Mouse (Mus musculus) brain, embryonic 18.5 days (tissue): ENCODE data around the gene Cebpb.
"Not testable (repeated sequence)": the region's sequence is repeated elsewhere in the genome, so short reads cannot be mapped to it uniquely, and the experiment has no call there.

ENCODE experiments used
- DNase-seq: peaks from one replicate; pipeline ENCODE4 v3.0.0-alpha.2; 2012; ENCODE audit warnings: low read depth, low spot score

Cebpb gene

DNA sequence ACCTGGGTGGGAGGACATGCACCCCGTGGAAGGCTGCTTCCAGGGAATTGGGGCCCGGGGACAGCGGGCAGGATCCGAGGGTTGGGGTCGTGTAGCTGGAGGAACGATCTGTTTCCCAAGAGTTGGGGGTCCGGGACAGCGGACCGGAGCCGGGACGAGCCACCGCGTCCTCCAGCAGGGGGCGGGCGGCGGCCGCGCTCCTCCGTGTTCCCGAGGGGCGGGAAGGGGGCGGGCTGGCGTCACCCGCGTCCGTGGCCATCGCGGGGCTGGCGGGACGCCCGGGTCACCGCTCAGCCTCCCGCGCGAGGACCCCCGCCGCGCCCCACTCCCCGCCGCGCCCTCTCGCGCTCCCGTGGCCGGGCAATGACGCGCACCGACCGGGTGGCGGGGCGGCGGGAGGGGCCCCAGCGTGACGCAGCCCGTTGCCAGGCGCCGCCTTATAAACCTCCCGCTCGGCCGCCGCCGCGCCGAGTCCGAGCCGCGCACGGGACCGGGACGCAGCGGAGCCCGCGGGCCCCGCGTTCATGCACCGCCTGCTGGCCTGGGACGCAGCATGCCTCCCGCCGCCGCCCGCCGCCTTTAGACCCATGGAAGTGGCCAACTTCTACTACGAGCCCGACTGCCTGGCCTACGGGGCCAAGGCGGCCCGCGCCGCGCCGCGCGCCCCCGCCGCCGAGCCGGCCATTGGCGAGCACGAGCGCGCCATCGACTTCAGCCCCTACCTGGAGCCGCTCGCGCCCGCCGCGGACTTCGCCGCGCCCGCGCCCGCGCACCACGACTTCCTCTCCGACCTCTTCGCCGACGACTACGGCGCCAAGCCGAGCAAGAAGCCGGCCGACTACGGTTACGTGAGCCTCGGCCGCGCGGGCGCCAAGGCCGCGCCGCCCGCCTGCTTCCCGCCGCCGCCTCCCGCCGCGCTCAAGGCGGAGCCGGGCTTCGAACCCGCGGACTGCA, at the start of gene Cebpb:
Gene Cebpb, plus strand, starts transcription at position 418 of the 954 bp plus-strand sequence.
- DNase-seq, result no peak

DNA sequence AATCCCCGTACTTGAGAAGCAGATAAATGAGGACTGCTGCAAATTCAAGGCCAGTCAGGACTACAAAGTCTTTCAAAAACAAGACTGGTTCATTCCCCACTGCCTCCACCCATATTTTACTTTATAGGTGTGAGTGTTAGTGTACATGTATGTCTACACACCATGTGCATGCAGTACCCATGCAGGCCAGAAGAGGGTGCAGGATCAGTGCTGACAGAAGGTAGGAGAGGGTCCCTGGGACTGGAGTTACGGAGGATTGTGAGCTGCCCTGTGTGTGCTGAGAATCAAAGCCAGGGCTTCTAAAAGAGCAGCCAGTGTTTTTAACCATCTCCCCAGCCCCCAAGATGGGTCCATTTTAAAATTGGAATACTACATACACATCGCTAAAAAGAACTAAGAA, 48.4 kb upstream of the Cebpb start:
- DNase-seq, result no peak

DNA sequence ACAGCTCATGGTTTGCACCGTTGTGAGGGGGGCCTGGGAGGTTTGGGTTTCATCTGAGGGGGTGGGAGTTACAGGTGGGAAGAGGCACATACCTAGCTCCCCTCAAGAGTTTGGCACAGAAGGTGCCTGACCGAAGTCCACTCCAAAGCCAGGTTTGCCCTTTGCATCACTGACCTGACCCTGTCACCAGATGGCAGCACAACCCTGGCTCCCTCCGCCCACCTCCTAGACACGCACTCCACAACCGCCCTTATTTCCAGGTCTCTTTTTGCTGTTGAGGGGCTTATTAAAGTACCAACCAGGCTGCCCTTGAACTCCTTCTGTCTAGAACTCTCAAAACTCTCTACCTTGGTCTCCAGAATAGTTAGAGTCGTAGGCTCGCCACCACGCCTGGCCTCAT, 47.4 kb upstream of the Cebpb start:
- DNase-seq, result no peak

DNA sequence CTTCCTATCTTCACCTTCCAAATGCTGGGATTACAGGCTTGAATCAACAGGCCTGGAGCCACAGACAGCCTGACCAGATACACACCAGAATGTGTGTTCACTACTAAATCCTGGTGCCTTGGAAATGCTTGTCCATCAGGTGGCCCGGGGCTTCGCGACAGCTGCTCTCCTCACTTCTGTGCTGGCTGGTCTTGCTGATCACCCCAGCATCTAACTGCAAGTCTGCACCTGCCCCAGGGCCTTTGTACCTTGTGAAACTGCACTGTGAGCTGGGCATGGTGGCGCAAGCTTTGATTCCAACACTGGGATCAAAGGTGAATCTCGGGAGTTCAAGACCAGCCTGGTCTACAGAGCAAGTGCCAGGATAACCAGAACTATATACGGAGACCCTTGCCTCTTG, 46.6 kb upstream of the Cebpb start:
- DNase-seq, result no peak

DNA sequence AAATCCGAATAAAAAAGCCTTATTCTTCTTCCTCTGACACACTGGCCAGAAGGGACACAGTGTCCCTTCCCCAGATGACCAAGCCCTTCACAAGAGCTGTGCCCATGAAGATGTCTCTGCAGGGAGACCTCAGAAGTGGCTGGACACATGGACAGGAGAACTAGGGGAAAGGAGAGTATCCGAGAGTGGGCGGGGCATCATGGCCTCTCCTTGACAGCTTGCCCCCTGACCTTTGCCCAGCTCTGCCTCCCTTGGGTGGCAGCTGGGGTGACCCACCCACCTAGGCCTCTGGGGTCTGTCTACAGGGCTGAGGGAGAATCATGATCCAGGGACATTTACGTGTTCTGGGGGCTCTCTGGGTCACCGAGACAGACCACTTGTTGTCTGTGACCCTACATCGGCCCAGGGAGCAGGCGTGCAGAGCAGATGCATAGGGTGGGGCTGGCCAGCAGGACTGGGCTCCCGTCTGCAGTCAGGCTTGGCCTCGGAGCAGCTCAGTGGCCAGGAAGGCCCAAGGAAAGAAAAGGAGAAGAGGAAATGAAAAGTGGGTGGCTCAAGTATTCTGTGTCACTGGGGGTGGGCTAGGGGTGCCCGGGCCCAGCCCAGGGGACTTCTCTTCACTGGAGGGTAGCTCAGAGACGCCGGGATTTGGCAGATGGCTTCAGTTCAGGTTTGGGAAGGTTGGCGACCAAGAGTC, 45.2 kb upstream of the Cebpb start:
- DNase-seq, result not testable (repeated sequence)

DNA sequence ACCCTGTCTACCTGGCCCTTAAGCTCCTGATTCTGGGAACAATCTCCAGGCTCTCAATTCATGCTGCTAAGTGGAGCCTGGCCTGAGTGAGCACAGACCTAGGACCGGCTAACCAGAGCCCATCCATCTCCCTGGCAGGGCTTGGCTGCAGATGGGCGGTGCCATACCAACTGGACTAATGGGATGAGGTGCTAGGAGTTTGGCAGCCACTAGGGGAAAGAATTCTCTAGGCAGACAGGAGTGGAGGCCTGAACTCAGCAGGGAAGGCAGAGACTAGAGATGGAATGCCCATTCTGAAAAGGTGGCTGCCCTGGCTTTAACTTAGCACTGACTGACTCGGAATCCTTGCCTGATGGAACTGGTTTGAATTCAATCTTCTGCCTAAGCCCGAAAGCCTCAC, 42.3 kb upstream of the Cebpb start:
- no peak for DNase-seq

DNA sequence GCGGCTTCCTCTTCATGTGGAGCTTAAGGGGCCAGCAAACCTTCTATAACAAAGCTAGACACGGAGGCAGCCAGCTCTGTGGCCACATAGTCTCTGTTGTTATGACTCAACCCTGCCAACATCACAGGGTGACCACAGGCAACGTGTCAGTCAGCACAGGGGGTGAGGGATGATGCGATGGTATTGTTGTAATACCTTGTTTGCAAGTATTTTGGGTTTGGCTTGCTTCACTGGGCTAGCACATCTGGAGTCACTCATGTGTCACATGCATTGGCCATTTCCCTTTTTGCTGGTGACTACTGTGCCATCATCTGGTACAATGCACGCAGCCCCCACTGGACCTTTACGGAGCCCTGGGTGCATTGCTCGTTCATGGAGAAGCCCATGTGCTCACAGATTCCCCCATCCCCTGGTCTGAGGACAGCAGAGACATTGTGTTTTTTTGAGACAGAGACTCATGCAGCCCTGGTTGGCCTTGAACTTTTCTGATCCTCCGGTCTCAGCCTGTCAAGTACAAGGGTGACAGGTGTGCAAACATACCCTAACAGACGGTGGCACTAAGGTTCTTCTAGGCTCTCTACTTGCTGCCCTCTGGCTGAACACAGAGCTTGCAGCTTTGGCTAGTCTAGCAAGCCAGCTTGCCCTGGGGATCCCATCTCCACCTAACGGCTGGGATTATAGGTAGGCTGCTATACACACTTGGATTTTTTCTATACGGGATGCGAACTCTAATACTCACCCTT, 39.3 kb upstream of the Cebpb start:
- DNase-seq, result no peak

DNA sequence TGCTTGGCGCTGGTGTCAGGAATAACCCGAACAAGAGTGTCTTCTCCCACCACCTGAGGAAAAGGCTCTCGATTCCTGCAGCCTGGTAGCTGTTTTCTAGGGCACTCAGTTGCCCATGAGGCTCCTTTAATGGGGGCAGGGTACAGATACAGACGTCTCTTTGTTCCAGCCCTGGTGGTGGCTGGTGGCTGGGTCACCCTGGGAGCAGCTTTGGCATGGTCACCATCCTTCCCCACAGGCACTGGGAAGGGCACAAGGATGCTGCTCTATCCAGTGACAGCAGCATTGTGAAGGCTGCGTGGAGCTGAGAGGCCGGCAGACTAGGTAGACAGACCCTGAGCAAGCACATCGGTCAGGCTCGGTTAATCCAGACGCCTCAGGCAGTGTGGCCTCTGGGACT, 37.1 kb upstream of the Cebpb start:
- no peak for DNase-seq

DNA sequence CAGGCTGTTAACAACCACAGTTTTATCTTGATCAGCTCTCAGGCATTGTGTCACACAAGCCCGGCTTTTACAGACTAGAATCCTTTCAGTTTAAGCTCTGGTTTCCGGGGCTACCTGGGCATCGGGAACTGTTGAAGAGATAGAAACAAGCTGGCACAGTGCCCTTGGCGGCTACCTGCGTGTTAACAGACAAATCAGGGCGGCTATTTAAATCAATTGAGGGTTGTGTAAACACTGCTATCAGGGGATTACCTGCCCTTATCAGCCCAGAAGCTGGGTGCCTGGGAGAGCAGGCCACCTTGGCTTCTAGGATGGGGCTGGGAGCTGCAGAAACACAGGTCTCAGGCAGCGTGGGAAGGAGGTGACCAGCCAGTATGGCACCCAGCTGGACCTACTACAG, 36.0 kb upstream of the Cebpb start:
- no peak for DNase-seq

DNA sequence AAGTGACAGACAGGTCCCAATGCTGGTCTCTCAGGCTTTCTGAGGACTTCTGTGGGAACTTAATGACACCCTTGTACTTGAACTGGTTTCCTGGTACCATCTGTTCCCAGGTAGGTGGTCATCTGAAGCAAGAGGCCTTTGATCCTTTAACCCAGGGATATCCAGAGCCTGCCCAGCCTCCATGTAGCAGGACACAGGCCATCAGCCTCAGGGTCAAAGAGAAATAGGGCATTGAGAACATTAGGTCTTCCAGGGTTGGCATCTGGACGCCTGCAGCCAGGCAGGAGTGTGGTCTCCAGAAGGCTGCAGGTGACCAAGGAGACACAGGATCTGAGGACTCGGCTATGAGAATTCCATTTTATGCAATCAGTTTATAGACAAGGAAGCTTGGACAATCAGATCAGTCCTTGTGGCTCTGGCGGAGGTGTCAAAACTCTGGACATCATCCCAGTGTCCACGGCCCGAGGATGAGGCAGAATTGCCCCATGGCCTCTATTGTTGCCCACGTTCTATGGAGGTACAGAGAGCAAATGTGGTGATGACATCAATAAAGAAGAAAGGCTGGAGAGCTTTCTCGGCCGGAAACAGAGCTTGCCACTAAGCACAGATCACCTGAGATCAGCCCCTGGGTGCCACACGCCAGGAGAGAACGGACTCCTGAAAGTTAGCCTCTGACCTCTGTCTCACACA, 33.7 kb upstream of the Cebpb start:
- DNase-seq, result no peak

DNA sequence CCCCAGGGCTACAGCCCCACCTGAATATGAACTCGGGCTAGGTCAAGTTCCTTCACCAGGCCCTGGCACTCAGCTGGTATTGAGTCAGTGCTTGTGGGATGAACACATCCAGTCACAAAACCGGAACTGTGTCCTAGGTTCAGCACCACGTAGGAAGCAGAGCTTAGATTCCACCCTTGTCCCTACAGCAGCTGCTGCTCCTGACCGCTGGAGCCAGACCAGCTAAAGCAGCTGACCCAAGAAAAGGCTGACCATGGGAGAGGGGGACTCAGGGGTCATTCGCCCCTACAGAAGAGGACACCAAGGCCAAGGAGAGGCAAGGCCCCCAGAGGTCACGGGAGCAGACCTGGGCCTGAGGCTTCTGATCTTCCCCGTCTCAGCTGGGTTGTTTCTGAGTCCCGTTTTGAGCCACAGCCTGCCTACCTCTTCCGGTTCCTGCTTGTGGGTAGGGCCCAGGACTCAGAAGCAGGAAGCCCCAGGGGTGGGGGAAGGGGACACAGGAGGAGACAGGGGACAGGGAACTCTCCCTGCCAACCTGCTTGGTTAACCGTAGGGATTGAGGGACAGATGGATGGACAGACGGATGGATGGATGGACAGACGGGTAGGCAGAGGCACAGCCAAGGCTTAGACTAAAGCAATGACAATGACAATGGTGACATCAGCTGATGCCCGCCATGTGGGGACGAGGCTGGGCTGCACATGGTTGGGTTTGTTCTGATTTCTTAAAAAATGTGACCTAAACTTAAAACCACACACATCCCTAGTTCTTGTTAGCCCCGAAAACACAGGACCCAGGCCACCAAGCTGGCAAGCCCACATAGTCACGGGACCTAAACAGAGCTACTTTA, 31.9 kb upstream of the Cebpb start:
- DNase-seq, result no peak

DNA sequence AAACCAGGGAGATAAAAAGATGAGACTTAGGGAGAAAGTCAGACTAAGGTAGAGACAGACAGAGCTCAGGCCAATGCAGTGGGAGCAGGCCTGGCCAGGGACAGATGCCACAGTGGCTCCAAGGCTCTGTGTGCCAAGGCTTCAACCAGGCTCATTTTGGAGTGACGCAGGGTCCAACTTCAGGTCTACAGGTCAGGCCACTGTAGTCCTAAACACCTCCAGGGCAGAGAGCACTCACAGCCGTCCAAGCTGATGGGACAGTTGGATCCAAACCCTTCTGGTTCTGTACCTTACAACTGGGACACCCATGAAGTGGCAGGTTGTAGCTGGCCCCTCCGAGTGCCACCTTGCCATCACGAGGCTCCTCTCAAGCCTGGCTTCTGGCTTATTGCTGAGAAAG, 30.7 kb upstream of the Cebpb start:
- no peak for DNase-seq

DNA sequence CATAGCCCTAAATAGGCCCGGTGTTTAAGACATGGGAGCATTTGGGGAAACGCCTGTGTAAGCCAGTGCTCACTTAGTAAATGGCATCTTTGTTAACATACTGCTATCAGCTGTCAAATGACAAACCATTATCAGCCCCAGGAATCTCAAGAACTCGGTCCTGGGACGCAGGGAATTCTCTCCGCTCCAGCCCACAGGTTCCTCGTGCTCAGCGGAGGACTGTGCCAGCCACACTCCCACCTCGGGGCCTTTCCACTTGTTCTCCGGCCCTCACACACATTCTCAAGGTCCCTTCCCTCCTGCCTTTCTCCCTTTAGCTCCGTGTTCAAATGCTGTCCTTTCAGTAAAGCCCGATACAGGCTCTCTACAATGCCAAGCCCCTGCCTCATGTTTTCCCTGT, 30.0 kb upstream of the Cebpb start:
- DNase-seq, result no peak

DNA sequence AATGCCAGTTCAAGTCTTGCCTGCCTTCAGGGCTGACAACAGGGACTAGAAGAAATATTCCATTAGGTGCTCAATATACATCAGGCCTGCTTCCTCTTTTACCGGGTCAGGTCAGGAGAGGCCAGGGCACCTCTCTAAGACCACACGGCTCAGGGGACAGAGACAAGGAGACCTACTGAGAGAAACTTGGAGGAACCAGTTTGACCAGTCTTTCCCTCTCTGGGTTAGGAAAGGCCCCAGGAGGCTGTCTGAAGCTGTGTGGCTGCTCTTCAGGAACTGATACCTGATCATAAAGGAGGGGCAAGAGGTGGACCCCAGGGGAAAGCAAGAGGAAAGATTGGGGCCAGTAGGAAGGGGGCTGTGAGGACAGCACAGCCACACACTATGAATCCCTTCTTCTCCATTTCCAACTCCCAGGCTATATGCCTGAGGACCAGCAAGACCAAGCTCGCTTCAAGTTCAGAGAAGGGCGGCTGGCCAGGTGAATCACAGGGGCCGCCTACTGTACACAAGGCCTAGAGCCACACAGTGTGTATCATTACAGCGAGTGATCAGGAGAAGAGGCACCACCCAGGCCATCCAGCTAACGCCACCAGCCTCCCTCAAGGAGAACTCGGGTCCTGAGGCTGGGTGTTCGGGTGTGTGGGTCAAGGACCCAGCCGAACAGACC, 29.4 kb upstream of the Cebpb start:
- no peak for DNase-seq

DNA sequence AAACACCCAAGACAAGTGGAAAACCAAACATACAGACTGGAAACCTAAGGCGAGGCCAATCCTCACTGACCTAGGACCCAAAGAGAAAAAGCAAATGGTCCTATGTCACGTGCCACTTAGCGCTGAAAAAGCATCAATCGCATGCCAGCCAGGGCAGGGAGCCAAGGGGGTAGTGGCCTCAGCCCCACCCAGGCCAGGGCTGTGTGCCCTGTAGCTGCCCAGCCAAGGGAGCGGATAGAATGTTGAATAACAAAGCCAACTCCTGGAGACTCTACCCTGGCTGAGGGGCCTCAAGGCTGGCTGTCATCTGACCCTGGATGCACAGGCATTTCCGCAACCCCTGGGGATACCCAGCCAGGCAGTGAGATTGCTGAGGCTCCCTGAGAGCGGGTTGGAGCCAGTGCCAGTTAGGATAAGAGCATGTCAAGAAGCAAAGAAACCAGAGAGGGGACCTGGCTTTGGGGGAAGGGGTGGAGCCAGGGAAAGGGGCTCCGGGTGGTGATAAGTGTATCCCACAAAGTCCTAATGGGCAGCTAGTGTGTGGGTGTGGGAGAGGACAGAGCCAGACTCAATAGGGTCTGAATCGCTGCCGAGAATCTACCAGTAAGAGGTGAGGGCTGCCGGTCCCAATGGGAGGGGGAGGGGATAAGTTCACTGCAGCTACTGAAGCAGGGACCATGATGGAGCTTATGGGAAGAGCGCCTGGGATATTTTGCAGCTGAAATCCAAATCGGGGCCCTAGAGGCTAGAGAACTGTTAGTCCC, 28.7 kb upstream of the Cebpb start:
- no peak for DNase-seq

DNA sequence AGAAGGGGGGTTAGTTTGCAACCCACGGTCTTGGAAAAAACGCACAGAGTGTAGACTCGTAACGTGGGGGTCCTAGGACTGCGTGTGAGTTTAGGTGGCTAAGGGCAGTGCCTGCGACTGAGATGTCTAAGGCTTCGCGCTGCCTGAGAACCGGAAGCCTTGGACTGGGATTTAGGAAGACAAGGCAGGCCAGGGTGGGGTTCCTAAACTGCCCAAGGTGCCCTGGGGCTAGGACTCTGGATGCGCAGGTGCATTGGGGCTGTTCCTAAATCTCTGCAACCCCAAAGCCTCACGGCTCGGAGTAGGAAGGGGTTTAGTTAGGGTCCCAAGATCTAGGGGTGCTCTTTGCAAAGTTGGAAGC, 28.1 kb upstream of the Cebpb start:
- no peak for DNase-seq

DNA sequence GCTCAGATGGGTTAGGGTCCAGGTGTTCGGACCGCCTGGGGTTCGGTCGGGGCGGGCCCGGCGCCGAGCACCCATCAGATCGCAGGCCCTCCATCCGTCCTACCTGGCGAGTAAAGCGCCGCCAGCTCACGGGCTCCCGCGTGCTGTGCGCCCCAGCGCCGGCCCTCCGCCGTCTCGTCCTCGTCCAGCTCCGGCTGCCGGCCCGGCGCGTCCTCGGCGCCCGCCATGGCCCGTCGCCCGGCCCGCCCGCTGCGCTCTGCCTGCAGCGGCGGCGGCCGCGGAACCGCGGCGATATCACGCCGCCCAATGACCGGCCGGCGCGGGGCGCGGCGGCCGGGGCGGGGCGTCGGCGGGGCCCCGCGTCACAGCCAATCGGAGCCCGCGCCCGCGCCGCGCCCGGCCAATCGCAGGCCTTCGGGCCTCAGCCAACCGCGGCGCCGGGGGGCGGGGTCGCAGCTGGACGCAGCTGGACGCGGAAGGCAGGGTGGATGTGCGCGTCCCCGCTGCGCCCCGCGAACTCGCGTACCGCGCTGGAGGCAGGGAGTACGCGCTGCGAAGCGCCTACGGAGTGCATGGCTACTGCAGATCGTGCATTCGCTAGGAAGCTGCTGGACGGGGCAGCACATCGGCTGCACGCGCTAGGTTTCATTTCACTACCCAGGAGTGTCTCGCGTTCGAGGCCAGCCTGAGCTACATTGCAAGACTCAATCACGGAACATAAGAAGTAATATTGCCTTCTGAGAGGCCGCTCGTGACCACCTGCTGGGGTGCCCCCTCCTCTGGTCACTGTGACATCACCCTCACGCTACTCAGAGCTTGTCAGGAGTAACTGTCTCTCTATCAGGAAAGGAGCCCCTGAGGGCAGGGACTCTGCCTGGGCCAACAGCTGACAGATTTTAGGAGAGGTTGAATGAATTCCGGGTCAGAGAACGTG, 27.2 kb upstream of the Cebpb start, which contains the start of gene Gm20431:
Gene Gm20431, minus strand, starts transcription at position 227 of the 934 bp plus-strand sequence.
- peak; percentile 80 for DNase-seq

DNA sequence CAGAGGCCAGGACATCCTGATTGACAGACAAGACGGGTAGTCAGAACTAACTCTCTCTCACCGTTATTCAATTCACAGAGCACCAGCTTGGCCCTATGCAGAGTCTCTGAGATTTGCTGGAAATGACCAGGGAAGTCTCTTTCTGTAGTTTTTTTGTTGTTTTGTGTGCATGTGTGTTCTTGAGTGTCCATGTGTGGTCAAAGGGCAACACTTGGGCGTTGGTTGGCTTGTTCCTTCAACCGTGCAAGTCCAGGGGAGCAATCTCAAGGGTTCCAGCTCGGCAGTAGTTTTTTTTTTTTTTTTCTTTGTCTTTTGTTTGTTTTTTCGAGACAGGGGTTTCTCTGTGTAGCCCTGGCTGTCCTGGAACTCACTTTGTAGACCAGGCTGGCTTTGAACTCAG, 26.0 kb upstream of the Cebpb start:
- no peak for DNase-seq
